Mouse (Mus musculus): ENCODE measurements around the gene Nol4l. TPM values are rescaled to one million over a fixed set of nuclear protein-coding genes. Genes with fewer than 3 reads are reported as not detected.

Gene Nol4l
- total and polyA plus RNA-seq, 3 experiments, result 4.4 to 7.1 TPM; not detected in 1

DNA sequence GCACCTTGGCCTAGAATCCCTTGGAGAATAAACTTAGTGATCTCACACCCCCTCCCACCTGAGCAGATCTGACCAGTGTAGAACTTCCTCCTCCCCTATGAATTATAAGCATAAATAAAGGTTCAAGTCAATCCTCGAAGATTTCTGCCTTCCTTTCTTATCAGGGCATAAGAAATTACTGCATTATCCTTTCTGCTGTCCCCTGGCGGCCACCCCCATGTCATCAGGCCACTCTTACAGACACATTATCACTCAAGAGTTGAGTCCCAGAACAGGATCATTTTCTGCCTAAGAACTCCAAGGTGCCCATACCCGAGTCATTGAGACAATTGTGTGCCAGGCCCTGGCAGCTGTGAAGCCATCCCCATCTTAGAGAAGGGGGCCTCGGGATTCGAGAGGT lies 1.2 kb upstream of the Nol4l start:
- no peak overlapping the region for H3K27ac ChIP-seq (ENCODE audit: control insufficient read depth, low read depth, low read length)
- no peak overlapping the region for H3K9ac ChIP-seq (ENCODE audit: control insufficient read depth, low read depth, low read length, poor library complexity, severe bottlenecking)
- peaks cover 12% of the 10 kb centered on the region for H3K79me2 ChIP-seq (ENCODE audit: control insufficient read depth, insufficient read depth, low read length, poor library complexity)
- DNase-seq (ENCODE audit: low read depth, low spot score), result peak; percentile 57
- no peak overlapping the region for H3K4me3 ChIP-seq (ENCODE audit: control insufficient read depth in 1 of 2, insufficient read depth in 1 of 2, low read depth in 2 of 2, low read length in 2 of 2)
- H3K36me3 ChIP-seq (ENCODE audit: control insufficient read depth in 1 of 2, insufficient read depth in 2 of 2, low read length in 2 of 2), result peaks cover 0 to 23% of the 10 kb centered on the region in 2 experiments; a peak in 2 of 4 replicates
- H3K27me3 ChIP-seq (ENCODE audit: control insufficient read depth in 1 of 2, insufficient read depth in 2 of 2, low read length in 2 of 2), result no peaks in the 10 kb centered on the region
- TF ChIP-seq ZC3H11A (IDR thresholded peaks at IDR 0.05; ENCODE audit: low read depth, low read length) (peak; percentile 24; the same call in 1 of the 2 replicates), MYB (IDR thresholded peaks at IDR 0.05; ENCODE audit: low read depth, low read length) (no peak), RAD21 (IDR thresholded peaks at IDR 0.05; ENCODE audit: low read depth, low read length) (peak; percentile 11), SMC3 (IDR thresholded peaks at IDR 0.05; ENCODE audit: low read depth, low read length) (peak; percentile 61), NRF1 (IDR thresholded peaks at IDR 0.05; ENCODE audit: insufficient read depth, low read depth, low read length, poor library complexity, severe bottlenecking) (no peak), CTCF (IDR thresholded peaks at IDR 0.05 in 2 of 3, conservative IDR thresholded peaks at IDR 0.05 in 1 of 3; ENCODE audit: control insufficient read depth in 1 of 3, insufficient read depth in 1 of 3, low read depth in 2 of 3, low read length in 3 of 3, poor library complexity in 1 of 3, severe bottlenecking in 1 of 3) (peak; percentile 46 to 51 (median 50); a peak in 5 of 6 replicates)
- H3K9me3 ChIP-seq (replicated peaks; ENCODE audit: insufficient read depth, low read length), result no peaks in the 10 kb centered on the region
- peaks cover 13 to 31% of the 10 kb centered on the region in 2 experiments for H3K4me1 ChIP-seq (ENCODE audit: control insufficient read depth in 1 of 2, insufficient read depth in 2 of 2, low read length in 2 of 2)

DNA sequence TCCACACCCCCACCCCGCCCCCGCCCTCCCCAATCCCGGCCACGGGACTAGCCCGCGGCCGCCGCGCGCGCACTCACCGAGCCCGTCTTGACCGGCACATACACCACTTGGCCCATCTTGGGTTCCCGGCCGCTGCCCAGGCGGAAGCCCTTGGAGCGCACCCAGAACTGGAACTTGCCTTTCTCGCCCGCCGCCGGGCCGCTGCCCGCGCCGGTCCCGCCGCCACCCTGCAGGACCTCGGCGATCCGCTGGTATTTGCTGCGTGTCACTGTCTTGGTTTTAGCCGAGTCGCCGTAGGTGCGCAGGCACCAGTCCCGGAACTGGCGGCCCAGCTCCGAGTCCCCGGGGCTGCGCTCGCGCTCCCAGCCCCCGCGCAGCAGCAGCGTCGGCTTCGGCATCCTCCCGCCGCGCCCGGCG lies 398 bp downstream of the Nol4l start:
- peaks cover 18 to 29% of the 10 kb centered on the region in 2 experiments for H3K4me1 ChIP-seq (ENCODE audit: control insufficient read depth in 1 of 2, insufficient read depth in 2 of 2, low read length in 2 of 2)
- no peaks in the 10 kb centered on the region for H3K9me3 ChIP-seq (replicated peaks; ENCODE audit: insufficient read depth, low read length)
- peak; percentile 61 for DNase-seq (ENCODE audit: low read depth, low spot score)
- peaks cover 12% of the 10 kb centered on the region for H3K79me2 ChIP-seq (ENCODE audit: control insufficient read depth, insufficient read depth, low read length, poor library complexity)
- peaks cover 0 to 21% of the 10 kb centered on the region in 2 experiments; a peak in 2 of 4 replicates for H3K36me3 ChIP-seq (ENCODE audit: control insufficient read depth in 1 of 2, insufficient read depth in 2 of 2, low read length in 2 of 2)
- H3K27ac ChIP-seq (ENCODE audit: control insufficient read depth, low read depth, low read length), result peak overlapping the region; percentile 15; the same call in 1 of the 2 replicates
- H3K27me3 ChIP-seq (ENCODE audit: control insufficient read depth in 1 of 2, insufficient read depth in 2 of 2, low read length in 2 of 2), result no peaks in the 10 kb centered on the region
- peak overlapping the region; percentile 80 for H3K9ac ChIP-seq (ENCODE audit: control insufficient read depth, low read depth, low read length, poor library complexity, severe bottlenecking)
- peak overlapping the region; percentile 87 to 98 for H3K4me3 ChIP-seq (ENCODE audit: control insufficient read depth in 1 of 2, insufficient read depth in 1 of 2, low read depth in 2 of 2, low read length in 2 of 2)
- 0 out of 2 replicates have a peak, but pooled peaks have one; percentile 17 for TF ChIP-seq NELFE (IDR thresholded peaks at IDR 0.05; ENCODE audit: low read depth, low read length)
- TF ChIP-seq NRF1 (IDR thresholded peaks at IDR 0.05; ENCODE audit: insufficient read depth, low read depth, low read length, poor library complexity, severe bottlenecking), result peak; percentile 18; the same call in 1 of the 2 replicates
- no peak for TF ChIP-seq CHD2 (IDR thresholded peaks at IDR 0.05; ENCODE audit: low read length)

DNA sequence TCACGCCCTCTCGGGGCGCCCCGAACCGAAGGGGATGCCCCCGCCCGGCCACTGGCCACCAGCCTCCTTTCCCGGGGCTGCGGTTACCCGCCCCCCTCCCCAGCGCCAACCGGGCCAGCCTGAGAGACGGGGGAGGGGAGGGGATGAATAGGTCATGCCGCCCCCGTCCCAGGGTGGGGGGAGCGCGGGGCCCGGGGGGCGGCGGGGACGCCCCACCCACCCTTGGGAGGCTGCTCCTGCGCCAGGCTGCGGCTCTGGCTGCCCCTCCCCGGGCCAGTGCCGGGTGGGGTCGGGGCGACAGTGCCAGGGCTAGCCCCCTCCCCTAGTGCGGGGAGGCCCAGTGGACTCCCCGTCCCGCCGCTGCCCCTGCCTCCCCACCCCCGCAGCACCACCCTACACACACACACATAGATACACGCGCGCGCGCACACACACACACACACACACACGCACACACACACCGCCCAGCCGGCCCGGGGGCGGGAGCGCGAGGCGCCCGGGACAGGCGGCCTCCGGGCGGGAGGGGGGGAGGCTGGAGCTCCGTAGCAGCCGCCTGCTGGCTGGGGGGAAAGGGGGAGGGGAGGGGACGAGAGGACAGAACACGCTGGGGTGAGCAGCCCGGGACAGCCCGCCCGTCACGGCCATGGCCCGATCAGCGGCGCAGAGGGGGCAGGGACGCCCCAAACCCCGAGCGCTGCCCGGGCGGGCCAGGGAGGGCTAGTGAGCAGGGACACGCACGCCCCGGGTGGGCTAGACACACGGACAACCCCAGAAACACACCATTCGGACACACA lies 1.0 kb downstream of the Nol4l start:
- Histone ChIP-seq H3K4me1 (ENCODE audit: control insufficient read depth in 1 of 2, insufficient read depth in 2 of 2, low read length in 2 of 2) (peaks cover 18 to 27% of the 10 kb centered on the region in 2 experiments), H3K9me3 (replicated peaks; ENCODE audit: insufficient read depth, low read length) (no peaks in the 10 kb centered on the region), H3K27ac (ENCODE audit: control insufficient read depth, low read depth, low read length) (no peak overlapping the region), H3K27me3 (ENCODE audit: control insufficient read depth in 1 of 2, insufficient read depth in 2 of 2, low read length in 2 of 2) (no peaks in the 10 kb centered on the region), H3K79me2 (ENCODE audit: control insufficient read depth, insufficient read depth, low read length, poor library complexity) (peaks cover 12% of the 10 kb centered on the region), H3K9ac (ENCODE audit: control insufficient read depth, low read depth, low read length, poor library complexity, severe bottlenecking) (peak overlapping the region; percentile 80), H3K4me3 (ENCODE audit: control insufficient read depth in 1 of 2, insufficient read depth in 1 of 2, low read depth in 2 of 2, low read length in 2 of 2) (peak overlapping the region; percentile 87 to 98), H3K36me3 (ENCODE audit: control insufficient read depth in 1 of 2, insufficient read depth in 2 of 2, low read length in 2 of 2) (peaks cover 0 to 21% of the 10 kb centered on the region in 2 experiments; a peak in 2 of 4 replicates)
- DNase-seq (ENCODE audit: low read depth, low spot score), result peak; percentile 58
- TF ChIP-seq CTCF (IDR thresholded peaks at IDR 0.05 in 2 of 3, conservative IDR thresholded peaks at IDR 0.05 in 1 of 3; ENCODE audit: control insufficient read depth in 1 of 3, insufficient read depth in 1 of 3, low read depth in 2 of 3, low read length in 3 of 3, poor library complexity in 1 of 3, severe bottlenecking in 1 of 3) (0 out of 6 replicates have a peak, but pooled peaks of 1 of the 3 experiments have one; percentile 4), BHLHE40 (IDR thresholded peaks at IDR 0.05; ENCODE audit: borderline replicate concordance, low read depth, low read length) (no peak), POLR2A (IDR thresholded peaks at IDR 0.05; ENCODE audit: control insufficient read depth in 1 of 2, insufficient read depth in 1 of 2, low read depth in 1 of 2, low read length in 2 of 2, poor library complexity in 1 of 2) (no peak), MAZ (IDR thresholded peaks at IDR 0.05; ENCODE audit: low read depth, low read length) (peak; percentile 11), NRF1 (IDR thresholded peaks at IDR 0.05; ENCODE audit: insufficient read depth, low read depth, low read length, poor library complexity, severe bottlenecking) (0 out of 2 replicates have a peak, but pooled peaks have one; percentile 23), MAFK (IDR thresholded peaks at IDR 0.05; ENCODE audit: borderline replicate concordance, low read depth, low read length) (no peak)

Data from MEL (cell line).